Mouse (Mus musculus) midbrain, embryonic 10.5 days (tissue): Measurements from ENCODE around the gene Kcnip1. TPM values are rescaled to one million over a fixed set of nuclear protein-coding genes. Genes with fewer than 3 reads are reported as not detected.

ENCODE experiments used
- DNase-seq: peaks from one replicate; pipeline ENCODE4 v3.0.0-alpha.2; 2017; ENCODE audit warnings: low spot score
- H3K27ac ChIP-seq: fragments of 300-500 bp; sonication (generic); replicated peaks from 2 replicates; pipeline ENCODE4 v1.5.1; 2016; ENCODE audit warnings: mild to moderate bottlenecking
- H3K27me3 ChIP-seq: fragments of 300-500 bp; sonication (generic); 2 replicates; pipeline ENCODE4 v1.6.1; 2016; ENCODE audit warnings: low read depth, mild to moderate bottlenecking; ENCODE audit not compliant: poor library complexity, severe bottlenecking
- H3K36me3 ChIP-seq: fragments of 300-500 bp; sonication (generic); 2 replicates; pipeline ENCODE4 v1.6.1; 2016; ENCODE audit warnings: mild to moderate bottlenecking, moderate library complexity
- H3K4me1 ChIP-seq: fragments of 300-500 bp; sonication (generic); 2 replicates; pipeline ENCODE4 v1.6.1; 2016
- H3K4me3 ChIP-seq: fragments of 300-500 bp; sonication (generic); 2 replicates; pipeline ENCODE4 v1.5.1; 2016; ENCODE audit warnings: mild to moderate bottlenecking, moderate library complexity
- H3K9me3 ChIP-seq: fragments of 300-500 bp; sonication (generic); replicated peaks from 2 replicates; pipeline ENCODE4 v1.6.1; 2016; ENCODE audit warnings: mild to moderate bottlenecking
- WGBS: fragments of 180-500 bp; shearing (Covaris S2); methylation state at CpG from one replicate; pipeline ENCODE4 v1.1.7; 2016; 5-methylcytosine and 5-hydroxymethylcytosine counted together
- polyA plus RNA-seq: library from polyadenylated mRNA; unstranded; fragments of >200 nt; fragmentation: Nextera tagmentation; extraction: Ambion mirVana; gene quantifications from 2 replicates; pipeline ENCODE4 v1.2.1, GENCODE M21; 2016

Kcnip1 gene
- polyA plus RNA-seq, 1 experiment from 2014 or later, result 5.8 TPM

- H3K27me3 ChIP-seq, result no peaks in the 10 kb centered on the region
- no peak overlapping the region for H3K27ac ChIP-seq
- H3K4me1 ChIP-seq, result peaks cover 7% of the 10 kb centered on the region
- WGBS, result 80% methylated on average over 2 of the region's 2 CpGs
- no peak overlapping the region for H3K4me3 ChIP-seq
- H3K36me3 ChIP-seq, result no peaks in the 10 kb centered on the region
- no peaks in the 10 kb centered on the region for H3K9me3 ChIP-seq
- DNase-seq, result no peak
Measured at GRCm38 (mm10) chr11:33829774-33830173, 163.2 kb downstream of the Kcnip1 start.

GRCm38 (mm10) chr11:33827829-33828206 is 165.1 kb downstream of the Kcnip1 start:
- H3K27me3 ChIP-seq, result no peaks in the 10 kb centered on the region
- no peak for DNase-seq
- no peak overlapping the region for H3K4me3 ChIP-seq
- 83% methylated on average over 6 of the region's 6 CpGs for WGBS
- H3K27ac ChIP-seq, result no peak overlapping the region
- no peaks in the 10 kb centered on the region for H3K9me3 ChIP-seq
- peaks cover 16% of the 10 kb centered on the region for H3K4me1 ChIP-seq
- H3K36me3 ChIP-seq, result no peaks in the 10 kb centered on the region

GRCm38 (mm10) chr11:33827085-33827828 is 165.7 kb downstream of the Kcnip1 start:
- DNase-seq, result no peak

GRCm38 (mm10) chr11:33824739-33825138 is 168.2 kb downstream of the Kcnip1 start:
- no peak for DNase-seq
- 65% methylated on average over 6 of the region's 6 CpGs for WGBS
- Histone ChIP-seq H3K36me3 (no peaks in the 10 kb centered on the region), H3K4me1 (peaks cover 16% of the 10 kb centered on the region), H3K9me3 (no peaks in the 10 kb centered on the region), H3K27ac (no peak overlapping the region), H3K27me3 (no peaks in the 10 kb centered on the region), H3K4me3 (no peak overlapping the region)

More at GRCm38 (mm10) chr11:33827085-33827828, 165.7 kb downstream of the Kcnip1 start:
- H3K27ac ChIP-seq, result no peak overlapping the region
- no peaks in the 10 kb centered on the region for H3K9me3 ChIP-seq
- no peaks in the 10 kb centered on the region for H3K27me3 ChIP-seq
- H3K36me3 ChIP-seq, result no peaks in the 10 kb centered on the region
- H3K4me3 ChIP-seq, result no peak overlapping the region
- peaks cover 16% of the 10 kb centered on the region for H3K4me1 ChIP-seq
- 76% methylated on average over 12 of the region's 12 CpGs for WGBS

GRCm38 (mm10) chr11:33821331-33821730 is 171.6 kb downstream of the Kcnip1 start:
- no peaks in the 10 kb centered on the region for H3K9me3 ChIP-seq
- no peak for DNase-seq
- 96% methylated on average over 5 of the region's 5 CpGs for WGBS
- H3K36me3 ChIP-seq, result no peaks in the 10 kb centered on the region
- no peak overlapping the region for H3K4me3 ChIP-seq
- peaks cover 22% of the 10 kb centered on the region for H3K4me1 ChIP-seq
- H3K27ac ChIP-seq, result no peak overlapping the region
- H3K27me3 ChIP-seq, result no peaks in the 10 kb centered on the region

GRCm38 (mm10) chr11:33820876-33821275 is 172.1 kb downstream of the Kcnip1 start:
- no peaks in the 10 kb centered on the region for H3K36me3 ChIP-seq
- no peak overlapping the region for H3K27ac ChIP-seq
- H3K27me3 ChIP-seq, result no peaks in the 10 kb centered on the region
- H3K4me3 ChIP-seq, result no peak overlapping the region
- no peak for DNase-seq
- H3K4me1 ChIP-seq, result peaks cover 26% of the 10 kb centered on the region
- no peaks in the 10 kb centered on the region for H3K9me3 ChIP-seq
- WGBS, result 91% methylated on average over 7 of the region's 7 CpGs

- peak; percentile 26 for DNase-seq
- no peak overlapping the region for H3K27ac ChIP-seq
- 63% methylated on average over 5 of the region's 5 CpGs for WGBS
Measured at GRCm38 (mm10) chr11:33818861-33819503, 174.0 kb downstream of the Kcnip1 start.

GRCm38 (mm10) chr11:33816020-33816419 is 176.9 kb downstream of the Kcnip1 start:
- Histone ChIP-seq H3K27me3 (no peaks in the 10 kb centered on the region), H3K36me3 (no peaks in the 10 kb centered on the region), H3K4me1 (peaks cover 18% of the 10 kb centered on the region), H3K4me3 (no peak overlapping the region), H3K27ac (no peak overlapping the region), H3K9me3 (no peaks in the 10 kb centered on the region)
- DNase-seq, result no peak
- WGBS, result 50% methylated on average over 3 of the region's 3 CpGs

More at GRCm38 (mm10) chr11:33818861-33819503, 174.0 kb downstream of the Kcnip1 start:
- Histone ChIP-seq H3K27me3 (no peaks in the 10 kb centered on the region), H3K9me3 (no peaks in the 10 kb centered on the region), H3K4me1 (peaks cover 21% of the 10 kb centered on the region), H3K4me3 (no peak overlapping the region), H3K36me3 (no peaks in the 10 kb centered on the region)

GRCm38 (mm10) chr11:33810105-33810504 is 182.8 kb downstream of the Kcnip1 start:
- Histone ChIP-seq H3K36me3 (no peaks in the 10 kb centered on the region), H3K4me3 (no peak overlapping the region), H3K27me3 (no peaks in the 10 kb centered on the region), H3K27ac (no peak overlapping the region), H3K4me1 (0 out of 2 replicates have a peak, but pooled peaks cover 3% of the 10 kb centered on the region), H3K9me3 (no peaks in the 10 kb centered on the region)
- DNase-seq, result no peak
- WGBS, result 72% methylated on average over 7 of the region's 7 CpGs

GRCm38 (mm10) chr11:33803093-33803492 is 189.9 kb downstream of the Kcnip1 start:
- H3K4me3 ChIP-seq, result no peak overlapping the region
- no peaks in the 10 kb centered on the region for H3K27me3 ChIP-seq
- DNase-seq, result no peak
- no peak overlapping the region for H3K27ac ChIP-seq
- no peaks in the 10 kb centered on the region for H3K9me3 ChIP-seq
- H3K36me3 ChIP-seq, result no peaks in the 10 kb centered on the region
- peaks cover 29% of the 10 kb centered on the region for H3K4me1 ChIP-seq
- 87% methylated on average over 2 of the region's 2 CpGs for WGBS

- peaks cover 37% of the 10 kb centered on the region for H3K4me1 ChIP-seq
- H3K9me3 ChIP-seq, result no peaks in the 10 kb centered on the region
- H3K36me3 ChIP-seq, result no peaks in the 10 kb centered on the region
- no peaks in the 10 kb centered on the region for H3K27me3 ChIP-seq
- DNase-seq, result no peak
- 62% methylated on average over 10 of the region's 10 CpGs for WGBS
- H3K4me3 ChIP-seq, result no peak overlapping the region
- no peak overlapping the region for H3K27ac ChIP-seq
Measured at GRCm38 (mm10) chr11:33800436-33801088, 192.4 kb downstream of the Kcnip1 start.

- Histone ChIP-seq H3K4me1 (peaks cover 37% of the 10 kb centered on the region), H3K27me3 (no peaks in the 10 kb centered on the region), H3K9me3 (no peaks in the 10 kb centered on the region), H3K36me3 (no peaks in the 10 kb centered on the region), H3K4me3 (no peak overlapping the region), H3K27ac (no peak overlapping the region)
- 64% methylated on average over 1 of the region's 1 CpGs for WGBS
- DNase-seq, result no peak
Measured at GRCm38 (mm10) chr11:33799933-33800332, 193.0 kb downstream of the Kcnip1 start.
